Mouse (Mus musculus) MEL (cell line): ENCODE measurements around the gene St7.

Experiments
- CTCF ChIP-seq, 3 experiments: IDR thresholded peaks in 2 of 3; conservative IDR thresholded peaks in 1 of 3; 2 replicates each; pipeline ENCODE4 v1.5.1; 2011 to 2012; ENCODE audit warnings: low read length in 3 of 3, low read depth in 2 of 3, mild to moderate bottlenecking in 2 of 3, improper control_type of control experiment in 1 of 3, inconsistent platforms in 1 of 3, mixed read lengths in 1 of 3, moderate library complexity in 1 of 3; ENCODE audit not compliant: control insufficient read depth in 1 of 3, insufficient read depth in 1 of 3, poor library complexity in 1 of 3, severe bottlenecking in 1 of 3
- E2F4 ChIP-seq: IDR thresholded peaks from 2 replicates; pipeline ENCODE4 v1.6.1; 2011; ENCODE audit warnings: low read depth, low read length, improper control_type of control experiment, borderline replicate concordance
- GATA1 ChIP-seq: IDR thresholded peaks from 2 replicates; pipeline ENCODE4 v1.6.1; 2011; ENCODE audit warnings: low read depth, low read length, improper control_type of control experiment
- MAX ChIP-seq: IDR thresholded peaks from 2 replicates; pipeline ENCODE4 v1.6.1; 2011; ENCODE audit warnings: low read length, improper control_type of control experiment
- MYC ChIP-seq: IDR thresholded peaks from 2 replicates; pipeline ENCODE4 v1.6.1; 2011; ENCODE audit warnings: low read depth, mild to moderate bottlenecking, low read length, improper control_type of control experiment, moderate library complexity
- NELFE ChIP-seq: IDR thresholded peaks from 2 replicates; pipeline ENCODE4 v1.6.1; 2011; ENCODE audit warnings: low read depth, low read length, improper control_type of control experiment
- POLR2A ChIP-seq, 2 experiments: IDR thresholded peaks; 2 replicates each; pipeline ENCODE4 v1.6.1; 2011 to 2012; ENCODE audit warnings: low read length in 2 of 2, mild to moderate bottlenecking in 2 of 2, control low read depth in 1 of 2, improper control_type of control experiment in 1 of 2, low read depth in 1 of 2, moderate library complexity in 1 of 2; ENCODE audit not compliant: control insufficient read depth in 1 of 2, insufficient read depth in 1 of 2, poor library complexity in 1 of 2
- POLR2AphosphoS2 ChIP-seq: IDR thresholded peaks from 2 replicates; pipeline ENCODE4 v1.6.1; 2011; ENCODE audit warnings: low read length, improper control_type of control experiment
- POLR2AphosphoS5 ChIP-seq: IDR thresholded peaks from 2 replicates; pipeline ENCODE4 v1.6.1; 2012; ENCODE audit warnings: low read depth, borderline replicate concordance, mild to moderate bottlenecking, inconsistent platforms, low read length, moderate library complexity, mixed read lengths
- TAL1 ChIP-seq: IDR thresholded peaks from 2 replicates; pipeline ENCODE4 v1.6.1; 2012; ENCODE audit warnings: mild to moderate bottlenecking, inconsistent platforms, low read length, moderate library complexity, mixed read lengths
- TCF12 ChIP-seq: IDR thresholded peaks from 2 replicates; pipeline ENCODE4 v1.6.1; 2014; ENCODE audit warnings: low read depth, mild to moderate bottlenecking, inconsistent platforms, low read length, improper control_type of control experiment, moderate library complexity
- ZNF384 ChIP-seq: IDR thresholded peaks from 2 replicates; pipeline ENCODE4 v1.6.1; 2012; ENCODE audit warnings: low read depth, mild to moderate bottlenecking, inconsistent platforms, low read length, improper control_type of control experiment

- TF ChIP-seq ZNF384 = no peak
- TF ChIP-seq E2F4 = no peak
- TF ChIP-seq TAL1 = no peak
- no peak for TF ChIP-seq MAX
- TF ChIP-seq CTCF (IDR thresholded peaks at IDR 0.05 in 2 of 3, conservative IDR thresholded peaks at IDR 0.05 in 1 of 3; ENCODE audit: control insufficient read depth in 1 of 3, insufficient read depth in 1 of 3, low read depth in 2 of 3, low read length in 3 of 3, poor library complexity in 1 of 3, severe bottlenecking in 1 of 3) = no peak
- no peak for TF ChIP-seq POLR2AphosphoS5
- no peak for TF ChIP-seq NELFE
- no peak for TF ChIP-seq POLR2AphosphoS2
- TF ChIP-seq GATA1 = no peak
- TF ChIP-seq POLR2A (IDR thresholded peaks at IDR 0.05; ENCODE audit: control insufficient read depth in 1 of 2, insufficient read depth in 1 of 2, low read depth in 1 of 2, low read length in 2 of 2, poor library complexity in 1 of 2) = no peak
- TF ChIP-seq MYC = no peak
- TF ChIP-seq TCF12 = no peak
Measured at GRCm38 (mm10) chr6:17851316-17851715, 158.6 kb downstream of the St7 start.
